Mouse (Mus musculus) neural tube, embryonic 13.5 days (tissue): ENCODE data around the gene Dnajc9. TPM values are rescaled to one million over a fixed set of nuclear protein-coding genes. Genes with fewer than 3 reads are reported as not detected.

Source experiments
- ATAC-seq: fragments of 200-750 bp; cut with Nextera tagmentation; 2 replicates; pipeline ENCODE4 v1.8.0; 2017; ENCODE audit warnings: low read depth, mild to moderate bottlenecking, moderate TSS enrichment, moderate library complexity
- H3K27ac ChIP-seq: fragments of 300-500 bp; sonication (generic); replicated peaks from 2 replicates; pipeline ENCODE4 v1.5.1; 2015; ENCODE audit warnings: moderate library complexity, mild to moderate bottlenecking, inconsistent platforms
- H3K27me3 ChIP-seq: fragments of 300-500 bp; sonication (generic); 2 replicates; pipeline ENCODE4 v1.6.1; 2015; ENCODE audit warnings: mild to moderate bottlenecking, inconsistent platforms
- H3K36me3 ChIP-seq: fragments of 300-500 bp; sonication (generic); 2 replicates; pipeline ENCODE4 v1.6.1; 2015; ENCODE audit warnings: mild to moderate bottlenecking, inconsistent platforms
- H3K4me1 ChIP-seq: fragments of 300-500 bp; sonication (generic); replicated peaks from 2 replicates; pipeline ENCODE4 v1.6.1; 2015; ENCODE audit warnings: inconsistent platforms
- H3K4me2 ChIP-seq: fragments of 300-500 bp; sonication (generic); 2 replicates; pipeline ENCODE4 v1.6.1; 2015; ENCODE audit warnings: inconsistent platforms, mild to moderate bottlenecking, moderate library complexity
- H3K4me3 ChIP-seq: fragments of 300-500 bp; sonication (generic); 2 replicates; pipeline ENCODE4 v1.5.1; 2015; ENCODE audit warnings: mild to moderate bottlenecking, inconsistent platforms
- H3K9ac ChIP-seq: fragments of 300-500 bp; sonication (generic); 2 replicates; pipeline ENCODE4 v1.6.1; 2015; ENCODE audit warnings: moderate library complexity, mild to moderate bottlenecking, inconsistent platforms
- H3K9me3 ChIP-seq: fragments of 300-500 bp; sonication (generic); 2 replicates; pipeline ENCODE4 v1.6.1; 2016; ENCODE audit warnings: inconsistent platforms
- WGBS: fragments of 180-500 bp; shearing (Covaris S2); methylation state at CpG from one replicate; pipeline ENCODE4 v1.1.7; 2015; 5-methylcytosine and 5-hydroxymethylcytosine counted together
- polyA plus RNA-seq: library from polyadenylated mRNA; unstranded; fragments of >200 nt; fragmentation: Nextera tagmentation; extraction: Ambion mirVana; gene quantifications from 2 replicates; pipeline ENCODE4 v1.2.1, GENCODE M21; 2015

Dnajc9 gene
- polyA plus RNA-seq, 1 experiment from 2014 or later = 109 TPM

GRCm38 (mm10) chr14:20347441-20347990 is 41.2 kb downstream of the Dnajc9 start:
- Histone ChIP-seq H3K9me3 (no peaks in the 10 kb centered on the region), H3K4me2 (peak overlapping the region; percentile 82), H3K4me1 (peaks cover 30% of the 10 kb centered on the region), H3K4me3 (peak overlapping the region; percentile 74), H3K27me3 (no peaks in the 10 kb centered on the region), H3K36me3 (peaks cover 36% of the 10 kb centered on the region), H3K9ac (peak overlapping the region; percentile 87), H3K27ac (peak overlapping the region; percentile 94)
- WGBS = 4% methylated on average over 15 of the region's 15 CpGs
- ATAC-seq = peak; percentile 83

DNA sequence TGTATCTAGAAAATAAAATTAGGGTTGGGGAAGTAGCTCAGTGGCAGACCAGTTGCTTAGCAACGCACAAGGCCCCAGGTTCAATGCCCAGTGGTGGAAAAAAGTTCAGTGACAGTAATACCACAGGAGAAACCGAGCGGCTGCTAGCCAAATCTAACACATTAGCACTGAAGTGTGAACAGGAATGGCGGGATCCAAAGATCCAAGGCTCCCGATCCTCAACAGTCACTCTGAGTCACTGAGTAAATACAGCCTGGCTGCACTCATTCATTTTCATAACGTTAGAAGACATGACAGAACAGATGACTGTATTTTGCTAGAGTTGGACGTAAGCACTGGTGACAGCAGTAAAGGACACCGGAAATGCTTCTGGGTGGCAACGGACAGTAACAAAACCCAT is 42.8 kb downstream of the Dnajc9 start:
- Histone ChIP-seq H3K9ac (no peak overlapping the region), H3K27me3 (no peaks in the 10 kb centered on the region), H3K4me2 (no peak overlapping the region), H3K4me1 (peaks cover 30% of the 10 kb centered on the region), H3K27ac (no peak overlapping the region), H3K4me3 (no peak overlapping the region), H3K36me3 (peaks cover 38% of the 10 kb centered on the region), H3K9me3 (no peaks in the 10 kb centered on the region)
- ATAC-seq = no peak
- WGBS = 91% methylated on average over 9 of the region's 9 CpGs

- Histone ChIP-seq H3K9ac (no peak overlapping the region), H3K27me3 (no peaks in the 10 kb centered on the region), H3K4me2 (no peak overlapping the region), H3K9me3 (no peaks in the 10 kb centered on the region), H3K4me1 (0 out of 2 replicates have a peak, but pooled peaks cover 5% of the 10 kb centered on the region), H3K27ac (no peak overlapping the region), H3K4me3 (no peak overlapping the region), H3K36me3 (peaks cover 65% of the 10 kb centered on the region)
- WGBS = 82% methylated on average over 7 of the region's 7 CpGs
- ATAC-seq = no peak
Observed at GRCm38 (mm10) chr14:20340866-20341265, 47.8 kb downstream of the Dnajc9 start.

DNA sequence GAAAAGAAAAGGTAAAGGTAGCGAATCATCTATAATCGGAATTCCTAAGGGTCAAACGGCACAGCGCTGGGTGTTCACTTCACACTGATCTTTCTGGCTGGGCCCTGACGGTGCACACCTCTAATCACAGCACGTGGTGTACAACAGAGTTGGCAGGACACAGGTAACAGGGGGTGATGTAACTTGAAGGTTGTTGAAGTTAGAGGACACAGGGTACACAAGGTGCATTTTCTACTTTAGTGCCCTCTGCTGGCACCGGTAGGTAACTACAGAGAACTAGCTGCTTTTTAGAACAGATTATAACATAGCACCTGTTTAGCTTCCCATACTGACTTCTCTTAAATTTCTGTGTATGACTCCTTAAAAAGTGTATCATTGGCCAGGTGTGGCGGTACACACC is 48.6 kb downstream of the Dnajc9 start:
- H3K27ac ChIP-seq = no peak overlapping the region
- WGBS = 84% methylated on average over 8 of the region's 8 CpGs
- H3K4me1 ChIP-seq = no peaks in the 10 kb centered on the region
- H3K9ac ChIP-seq = no peak overlapping the region
- no peaks in the 10 kb centered on the region for H3K27me3 ChIP-seq
- no peak for ATAC-seq
- no peak overlapping the region for H3K4me3 ChIP-seq
- H3K36me3 ChIP-seq = peaks cover 65% of the 10 kb centered on the region
- H3K4me2 ChIP-seq = no peak overlapping the region
- H3K9me3 ChIP-seq = no peaks in the 10 kb centered on the region

GRCm38 (mm10) chr14:20339415-20339814 is 49.3 kb downstream of the Dnajc9 start:
- Histone ChIP-seq H3K4me3 (no peak overlapping the region), H3K27ac (no peak overlapping the region), H3K27me3 (no peaks in the 10 kb centered on the region), H3K4me1 (no peaks in the 10 kb centered on the region), H3K36me3 (peaks cover 64% of the 10 kb centered on the region), H3K4me2 (no peak overlapping the region), H3K9ac (no peak overlapping the region), H3K9me3 (no peaks in the 10 kb centered on the region)
- no peak for ATAC-seq
- WGBS = 95% methylated on average over 5 of the region's 5 CpGs

Other genes with a start within 250 kb of the Dnajc9 start
- gene Kcnk5, start 207.1 kb downstream of the Dnajc9 start, polyA plus RNA-seq = 3.4 and 3.9 TPM in 2 replicates
- gene Kcnk16, start 119.7 kb downstream of the Dnajc9 start, polyA plus RNA-seq = 0.22 TPM in 1 of 2 replicates, not detected in the other
- gene Nudt13, start 94.2 kb downstream of the Dnajc9 start, polyA plus RNA-seq = 10.5 and 13.0 TPM in 2 replicates
- 53.7 and 59.7 TPM in 2 replicates for gene Ecd, start 40.8 kb downstream of the Dnajc9 start, polyA plus RNA-seq
- 45.4 and 48.2 TPM in 2 replicates for gene Fam149b, start 40.7 kb downstream of the Dnajc9 start, polyA plus RNA-seq
- 67.1 and 70.1 TPM in 2 replicates for gene Mrps16, start 4.7 kb upstream of the Dnajc9 start, polyA plus RNA-seq
- 0.81 and 1.2 TPM in 2 replicates for gene Cfap70, start 63.3 kb upstream of the Dnajc9 start, polyA plus RNA-seq
- 16.8 and 17.1 TPM in 2 replicates for gene Anxa7, start 91.2 kb upstream of the Dnajc9 start, polyA plus RNA-seq
- gene Mss51, start 108.0 kb upstream of the Dnajc9 start, polyA plus RNA-seq = 0.74 and 0.75 TPM in 2 replicates
- 77.6 and 81.1 TPM in 2 replicates for gene Ppp3cb, start 157.7 kb upstream of the Dnajc9 start, polyA plus RNA-seq